Mouse (Mus musculus) midbrain, postnatal 0 days (tissue): Measurements from ENCODE around the gene Ninj1. TPM values are rescaled to one million over a fixed set of nuclear protein-coding genes. Genes with fewer than 3 reads are reported as not detected.

Source experiments
- ATAC-seq: fragments of 200-750 bp; cut with Nextera tagmentation; 2 replicates; pipeline ENCODE4 v1.8.0; 2017; ENCODE audit warnings: moderate number of reproducible peaks, mild to moderate bottlenecking, moderate TSS enrichment, moderate library complexity; ENCODE audit not compliant: low FRiP score
- DNase-seq: peaks from one replicate; pipeline ENCODE4 v3.0.0-alpha.2; 2015; ENCODE audit warnings: low spot score
- H3K27ac ChIP-seq: fragments of 300-500 bp; sonication (generic); 2 replicates; pipeline ENCODE4 v1.5.1; 2014; ENCODE audit warnings: low read depth, mild to moderate bottlenecking, low read length, mixed read lengths
- H3K27me3 ChIP-seq: fragments of 300-500 bp; sonication (generic); 2 replicates; pipeline ENCODE4 v1.6.1; 2014; ENCODE audit warnings: low read length, control low read depth, mixed read lengths; ENCODE audit not compliant: insufficient read depth
- H3K36me3 ChIP-seq: fragments of 300-500 bp; sonication (generic); 2 replicates; pipeline ENCODE4 v1.6.1; 2014; ENCODE audit warnings: low read length, control low read depth, mixed read lengths; ENCODE audit not compliant: insufficient read depth
- H3K4me1 ChIP-seq: fragments of 300-500 bp; sonication (generic); 2 replicates; pipeline ENCODE4 v1.6.1; 2014; ENCODE audit warnings: mild to moderate bottlenecking, control low read depth, antibody characterized with exemption, low read length, mixed read lengths; ENCODE audit not compliant: insufficient read depth
- H3K4me2 ChIP-seq: fragments of 300-500 bp; sonication (generic); 2 replicates; pipeline ENCODE4 v1.6.1; 2014; ENCODE audit warnings: low read depth, mild to moderate bottlenecking, low read length, mixed read lengths; ENCODE audit not compliant: poor library complexity, severe bottlenecking
- H3K4me3 ChIP-seq: fragments of 300-500 bp; sonication (generic); 2 replicates; pipeline ENCODE4 v1.5.1; 2014; ENCODE audit warnings: low read depth, mild to moderate bottlenecking, low read length, moderate library complexity
- H3K9ac ChIP-seq: fragments of 300-500 bp; sonication (generic); replicated peaks from 2 replicates; pipeline ENCODE4 v1.6.1; 2014; ENCODE audit warnings: mild to moderate bottlenecking, low read length, moderate library complexity, mixed read lengths; ENCODE audit not compliant: poor library complexity, severe bottlenecking
- H3K9me3 ChIP-seq: fragments of 300-500 bp; sonication (generic); 2 replicates; pipeline ENCODE4 v1.6.1; 2016; ENCODE audit warnings: low read length, control low read depth
- CTCF ChIP-seq: IDR thresholded peaks from 2 replicates; pipeline ENCODE4 v1.5.1; 2016; ENCODE audit warnings: antibody characterized with exemption, mild to moderate bottlenecking
- WGBS: fragments of 180-500 bp; shearing (Covaris S2); extraction: QIAGEN DNeasy Blood & Tissue Kit; methylation state at CpG from one replicate; pipeline ENCODE4 v1.1.7; 2014; 5-methylcytosine and 5-hydroxymethylcytosine counted together
- polyA plus RNA-seq: library from polyadenylated mRNA; unstranded; fragments of >200 nt; fragmentation: Nextera tagmentation; extraction: Ambion mirVana; gene quantifications from 2 replicates; pipeline ENCODE4 v1.2.1, GENCODE M21; 2015
- total RNA-seq: library from RNA; depleted of rRNA; stranded (reverse); fragments of >200 nt; gene quantifications from 2 replicates; pipeline ENCODE4 v1.2.3, GENCODE M21; 2014

Gene Ninj1
- total and polyA plus RNA-seq, 2 experiments from 2014 or later = 29.7 to 34.8 TPM

- H3K27me3 ChIP-seq = no peaks in the 10 kb centered on the region
- no peak overlapping the region for H3K27ac ChIP-seq
- WGBS = 22% methylated on average over 5 of the region's 5 CpGs
- no peak overlapping the region for H3K4me3 ChIP-seq
- no peak overlapping the region for H3K9ac ChIP-seq
- TF ChIP-seq CTCF = peak; percentile 28; the same call in 1 of the 2 replicates
- no peaks in the 10 kb centered on the region for H3K9me3 ChIP-seq
- H3K4me2 ChIP-seq = no peak overlapping the region
- H3K36me3 ChIP-seq = no peaks in the 10 kb centered on the region
- ATAC-seq = no peak
- H3K4me1 ChIP-seq = no peaks in the 10 kb centered on the region
- DNase-seq = no peak
These were observed 33.6 kb downstream of the Ninj1 start for GRCm38 (mm10) chr13:49220912-49221311.

GRCm38 (mm10) chr13:49224314-49224713 lies 37.0 kb downstream of the Ninj1 start:
- no peaks in the 10 kb centered on the region for H3K9me3 ChIP-seq
- H3K4me3 ChIP-seq = no peak overlapping the region
- TF ChIP-seq CTCF = no peak
- no peaks in the 10 kb centered on the region for H3K36me3 ChIP-seq
- H3K27ac ChIP-seq = no peak overlapping the region
- ATAC-seq (no peak), DNase-seq (peak; percentile 20)
- H3K4me1 ChIP-seq = no peaks in the 10 kb centered on the region
- no peak overlapping the region for H3K9ac ChIP-seq
- no peak overlapping the region for H3K4me2 ChIP-seq
- no peaks in the 10 kb centered on the region for H3K27me3 ChIP-seq
- WGBS = 14% methylated on average over 10 of the region's 10 CpGs

- no peaks in the 10 kb centered on the region for H3K4me1 ChIP-seq
- H3K27me3 ChIP-seq = no peaks in the 10 kb centered on the region
- H3K27ac ChIP-seq = no peak overlapping the region
- H3K9me3 ChIP-seq = no peaks in the 10 kb centered on the region
- H3K36me3 ChIP-seq = no peaks in the 10 kb centered on the region
- H3K4me3 ChIP-seq = no peak overlapping the region
- 23% methylated on average over 6 of the region's 6 CpGs for WGBS
- ATAC-seq = no peak
- no peak overlapping the region for H3K9ac ChIP-seq
- H3K4me2 ChIP-seq = no peak overlapping the region
- no peak for DNase-seq
- no peak for TF ChIP-seq CTCF
These were observed 37.4 kb downstream of the Ninj1 start for GRCm38 (mm10) chr13:49224729-49225128.

DNA sequence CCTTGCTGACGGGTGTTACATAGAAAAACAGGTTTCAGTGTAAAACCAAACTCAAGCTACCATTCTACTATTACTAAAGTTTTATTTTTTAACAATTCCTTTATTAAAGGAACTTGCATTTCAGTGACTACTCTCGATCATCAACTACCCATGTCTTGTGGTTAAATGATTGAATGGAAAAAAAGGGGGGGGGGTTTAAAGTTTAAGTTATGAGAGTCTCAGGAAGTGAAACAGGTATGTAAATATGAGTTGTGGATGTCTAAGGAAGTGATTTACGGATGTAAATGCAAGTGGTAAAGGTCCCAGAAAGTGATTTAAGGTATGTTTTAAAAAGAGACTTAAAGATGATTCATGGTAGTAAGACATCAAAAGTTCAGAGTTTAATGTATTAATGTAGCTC lies 37.9 kb downstream of the Ninj1 start:
- Histone ChIP-seq H3K9me3 (no peaks in the 10 kb centered on the region), H3K27me3 (no peaks in the 10 kb centered on the region), H3K4me2 (no peak overlapping the region), H3K36me3 (no peaks in the 10 kb centered on the region), H3K9ac (no peak overlapping the region), H3K4me3 (no peak overlapping the region), H3K4me1 (no peaks in the 10 kb centered on the region), H3K27ac (no peak overlapping the region)
- 74% methylated on average over 3 of the region's 3 CpGs for WGBS
- TF ChIP-seq CTCF = no peak
- no peak for DNase-seq
- ATAC-seq = no peak

DNA sequence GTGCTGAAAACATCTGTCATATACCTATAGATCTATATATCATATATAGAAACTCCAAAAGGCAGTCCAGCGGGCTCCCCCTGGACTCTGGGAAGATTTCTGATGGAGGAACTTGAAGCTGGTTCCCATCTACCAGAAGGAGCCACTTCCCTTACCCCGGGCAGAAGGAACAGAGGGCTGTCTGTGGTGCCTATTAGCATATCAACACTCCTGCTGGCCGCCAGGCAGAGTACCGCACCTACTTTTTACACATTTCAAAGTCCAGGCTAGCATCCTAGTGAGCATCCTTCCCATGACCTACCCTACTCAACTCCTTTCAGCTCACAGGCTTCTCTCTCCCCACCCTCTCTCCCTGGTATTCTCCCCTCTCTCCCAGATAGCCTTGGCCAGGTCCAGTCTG lies 38.3 kb downstream of the Ninj1 start:
- DNase-seq = no peak
- 32% methylated on average over 4 of the region's 4 CpGs for WGBS
- no peak for TF ChIP-seq CTCF
- H3K9me3 ChIP-seq = no peaks in the 10 kb centered on the region
- no peaks in the 10 kb centered on the region for H3K27me3 ChIP-seq
- no peak overlapping the region for H3K4me2 ChIP-seq
- H3K9ac ChIP-seq = no peak overlapping the region
- ATAC-seq = no peak
- H3K27ac ChIP-seq = no peak overlapping the region
- H3K4me1 ChIP-seq = no peaks in the 10 kb centered on the region
- no peak overlapping the region for H3K4me3 ChIP-seq
- H3K36me3 ChIP-seq = no peaks in the 10 kb centered on the region

- H3K4me2 ChIP-seq = no peak overlapping the region
- DNase-seq (no peak), ATAC-seq (no peak)
- WGBS = 82% methylated on average over 8 of the region's 8 CpGs
- H3K4me1 ChIP-seq = no peaks in the 10 kb centered on the region
- no peak overlapping the region for H3K9ac ChIP-seq
- no peak overlapping the region for H3K27ac ChIP-seq
- H3K36me3 ChIP-seq = no peaks in the 10 kb centered on the region
- TF ChIP-seq CTCF = no peak
- H3K9me3 ChIP-seq = no peaks in the 10 kb centered on the region
- H3K4me3 ChIP-seq = no peak overlapping the region
- no peaks in the 10 kb centered on the region for H3K27me3 ChIP-seq
These were observed 46.7 kb downstream of the Ninj1 start for GRCm38 (mm10) chr13:49233792-49234572.
